Mouse (Mus musculus): Measurements from ENCODE around the gene Msh2.

- TF ChIP-seq TAL1 (IDR thresholded peaks at IDR 0.05; ENCODE audit: low read length) (no peak), GATA1 (IDR thresholded peaks at IDR 0.05; ENCODE audit: low read length) (no peak)
Measured at GRCm38 (mm10) chr17:87628706-87629105, 43.4 kb upstream of the Msh2 start.
